Mouse (Mus musculus) embryonic facial prominence, embryonic 14.5 days (tissue): ENCODE results near the gene Opn4. TPM values are rescaled to one million over a fixed set of nuclear protein-coding genes. Genes with fewer than 3 reads are reported as not detected.

Source experiments
- ATAC-seq: fragments of 200-750 bp; cut with Nextera tagmentation; 2 replicates; pipeline ENCODE4 v1.8.0; 2017; ENCODE audit warnings: low read depth, moderate number of reproducible peaks, moderate TSS enrichment
- DNase-seq: peaks from one replicate; pipeline ENCODE4 v3.0.0-alpha.2; 2015; ENCODE audit warnings: low spot score
- H3K27ac ChIP-seq: fragments of 300-500 bp; sonication (generic); replicated peaks from 2 replicates; pipeline ENCODE4 v1.5.1; 2014; ENCODE audit warnings: low read depth, mild to moderate bottlenecking, low read length, moderate library complexity
- H3K27me3 ChIP-seq: fragments of 300-500 bp; sonication (generic); replicated peaks from 2 replicates; pipeline ENCODE4 v1.6.1; 2014; ENCODE audit warnings: low read length; ENCODE audit not compliant: control insufficient read depth, insufficient read depth
- H3K36me3 ChIP-seq: fragments of 300-500 bp; sonication (generic); 2 replicates; pipeline ENCODE4 v1.6.1; 2014; ENCODE audit warnings: low read length, mixed read lengths; ENCODE audit not compliant: control insufficient read depth, insufficient read depth
- H3K4me1 ChIP-seq: fragments of 300-500 bp; sonication (generic); 2 replicates; pipeline ENCODE4 v1.6.1; 2014; ENCODE audit warnings: antibody characterized with exemption, low read length; ENCODE audit not compliant: control insufficient read depth, insufficient read depth
- H3K4me2 ChIP-seq: fragments of 300-500 bp; sonication (generic); 2 replicates; pipeline ENCODE4 v1.6.1; 2014; ENCODE audit warnings: low read depth, mild to moderate bottlenecking, low read length, moderate library complexity, mixed read lengths
- H3K4me3 ChIP-seq: fragments of 300-500 bp; sonication (generic); 2 replicates; pipeline ENCODE4 v1.5.1; 2014; ENCODE audit warnings: low read depth, mild to moderate bottlenecking, low read length
- H3K9ac ChIP-seq: fragments of 300-500 bp; sonication (generic); 2 replicates; pipeline ENCODE4 v1.6.1; 2014; ENCODE audit warnings: low read depth, mild to moderate bottlenecking, low read length, moderate library complexity, mixed read lengths
- H3K9me3 ChIP-seq: fragments of 300-500 bp; sonication (generic); 2 replicates; pipeline ENCODE4 v1.6.1; 2016; ENCODE audit warnings: low read length; ENCODE audit not compliant: control insufficient read depth
- WGBS: fragments of 180-500 bp; shearing (Covaris S2); extraction: QIAGEN DNeasy Blood & Tissue Kit; methylation state at CpG from one replicate; pipeline ENCODE4 v1.1.7; 2014; 5-methylcytosine and 5-hydroxymethylcytosine counted together
- polyA plus RNA-seq: library from polyadenylated mRNA; unstranded; fragments of >200 nt; fragmentation: Nextera tagmentation; extraction: Ambion mirVana; gene quantifications from 2 replicates; pipeline ENCODE4 v1.2.1, GENCODE M21; 2014

Opn4 gene
- polyA plus RNA-seq, result 0.77 and 1.00 TPM in 2 replicates

DNA sequence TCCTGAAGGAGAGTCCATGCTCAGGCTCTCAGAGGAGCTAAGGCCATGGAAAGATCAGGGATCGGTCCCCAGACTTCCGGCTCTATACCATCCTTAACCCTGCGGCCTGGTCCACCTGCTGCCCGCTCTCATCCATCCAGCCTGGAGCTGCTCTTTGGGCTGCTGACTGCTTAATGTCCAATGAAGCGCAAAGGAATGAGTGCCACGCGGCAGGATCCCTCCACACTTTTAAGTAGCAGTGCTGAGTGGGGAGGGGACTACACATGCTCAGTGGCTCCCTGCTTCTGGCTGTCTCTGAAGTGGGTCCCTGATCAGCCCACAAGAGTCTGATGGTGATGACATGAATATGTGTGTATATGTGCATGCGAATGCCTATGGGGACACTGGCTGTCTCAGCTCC, at the start of gene Opn4:
Opn4 (minus strand) TSS at position 202 of the 400 bp plus-strand sequence.
- H3K9ac ChIP-seq, result no peak within 1 kb of the TSS
- no peaks in the 10 kb centered on the region for H3K4me1 ChIP-seq
- H3K4me3 ChIP-seq, result no peak within 1 kb of the TSS
- H3K27me3 ChIP-seq, result no peaks in the 10 kb centered on the region
- no peak within 1 kb of the TSS for H3K4me2 ChIP-seq
- no peaks in the 10 kb centered on the region for H3K9me3 ChIP-seq
- H3K36me3 ChIP-seq, result no peaks in the 10 kb centered on the region
- H3K27ac ChIP-seq, result no peak within 1 kb of the TSS
- ATAC-seq (no peak), DNase-seq (peak; percentile 23)
- WGBS, result 87% methylated on average over 8 of the region's 8 CpGs

DNA sequence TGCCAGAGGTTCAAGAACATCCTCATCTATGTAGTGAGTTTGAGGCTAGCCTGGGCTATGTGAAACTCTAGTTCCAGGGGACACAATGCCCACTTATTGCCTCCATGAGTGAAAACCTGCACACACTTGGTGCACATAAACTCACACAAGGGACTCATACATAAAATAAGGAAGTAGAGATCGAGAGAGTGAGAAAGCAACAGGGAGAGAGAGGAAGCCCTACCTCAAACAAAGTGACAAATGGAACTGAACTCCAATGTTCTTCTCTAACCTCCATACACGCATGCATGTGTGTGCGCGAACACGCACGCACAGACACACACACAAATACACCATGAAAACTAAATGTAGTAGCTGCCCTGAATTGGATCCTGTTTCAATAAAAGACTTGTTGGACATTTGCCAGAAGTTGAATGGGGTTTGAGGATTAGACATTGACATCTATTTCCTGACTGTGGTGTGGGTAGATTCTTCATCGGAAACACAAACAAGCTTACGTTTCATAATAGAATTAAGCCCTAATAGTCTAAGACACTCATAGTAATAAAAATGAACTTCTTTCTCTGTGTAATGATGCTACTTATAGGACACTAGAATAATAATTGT, 48.0 kb upstream of the Opn4 start:
- Histone ChIP-seq H3K9ac (no peak overlapping the region), H3K9me3 (no peaks in the 10 kb centered on the region), H3K4me2 (no peak overlapping the region), H3K27ac (no peak overlapping the region), H3K4me1 (no peaks in the 10 kb centered on the region), H3K4me3 (no peak overlapping the region), H3K27me3 (no peaks in the 10 kb centered on the region), H3K36me3 (no peaks in the 10 kb centered on the region)
- DNase-seq (peak; percentile 41), ATAC-seq (no peak)
- WGBS, result 68% methylated on average over 8 of the region's 8 CpGs

DNA sequence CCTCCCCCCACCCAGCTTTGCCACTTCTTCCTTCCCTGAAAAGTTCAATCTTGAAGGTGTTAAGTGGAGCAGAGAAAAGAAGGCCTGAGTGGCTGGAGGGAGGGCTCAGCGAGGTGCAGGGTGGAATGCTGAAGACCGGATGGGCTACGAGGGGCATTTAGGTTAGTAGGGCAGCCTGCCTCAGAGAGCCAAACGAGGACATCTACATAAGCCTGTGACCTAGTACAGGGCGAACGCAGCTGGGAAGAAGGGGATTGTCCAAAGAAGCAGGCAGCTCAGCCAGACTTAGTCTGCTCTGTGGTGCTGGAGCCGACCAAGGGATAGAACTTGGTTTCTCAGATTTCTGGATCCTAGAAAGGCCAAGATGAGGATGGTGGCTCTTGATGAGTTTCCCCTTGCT, 44.2 kb upstream of the Opn4 start:
- H3K4me2 ChIP-seq, result no peak overlapping the region

GRCm38 (mm10) chr14:34635721-34636120, 35.8 kb upstream of the Opn4 start:
- DNase-seq (no peak), ATAC-seq (no peak)
- Histone ChIP-seq H3K9ac (no peak overlapping the region), H3K27me3 (no peaks in the 10 kb centered on the region), H3K4me1 (no peaks in the 10 kb centered on the region), H3K4me3 (no peak overlapping the region), H3K4me2 (no peak overlapping the region), H3K27ac (no peak overlapping the region), H3K9me3 (no peaks in the 10 kb centered on the region), H3K36me3 (no peaks in the 10 kb centered on the region)
- WGBS, result 83% methylated on average over 6 of the region's 6 CpGs

More for the DNA sequence above, 44.2 kb upstream of the Opn4 start:
- ATAC-seq (no peak), DNase-seq (no peak)
- H3K36me3 ChIP-seq, result no peaks in the 10 kb centered on the region
- no peak overlapping the region for H3K4me3 ChIP-seq
- H3K27me3 ChIP-seq, result no peaks in the 10 kb centered on the region
- WGBS, result 71% methylated on average over 7 of the region's 7 CpGs
- H3K9ac ChIP-seq, result no peak overlapping the region
- no peaks in the 10 kb centered on the region for H3K9me3 ChIP-seq
- no peak overlapping the region for H3K27ac ChIP-seq
- no peaks in the 10 kb centered on the region for H3K4me1 ChIP-seq

DNA sequence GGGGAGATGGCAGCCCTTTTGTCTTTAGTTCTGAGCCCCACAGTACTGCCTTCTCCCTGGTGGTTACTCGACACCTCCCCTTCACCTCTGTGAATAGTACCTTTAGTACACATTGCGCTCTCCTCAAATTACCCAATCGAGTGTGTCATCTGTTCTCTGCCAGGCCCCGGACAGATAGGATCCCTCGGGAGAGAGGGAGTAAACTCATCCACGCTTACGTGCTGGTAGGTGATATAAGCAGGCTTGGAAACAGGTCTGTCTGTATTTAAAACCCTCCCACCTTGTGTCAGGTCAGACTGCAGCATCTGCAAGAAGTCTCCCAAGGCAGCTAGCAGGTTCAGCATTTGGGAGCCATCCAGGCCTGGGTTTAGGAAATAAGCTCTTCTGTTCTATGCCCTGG, 35.2 kb upstream of the Opn4 start:
- 40% methylated on average over 7 of the region's 7 CpGs for WGBS
- DNase-seq, result peak; percentile 60
- Histone ChIP-seq H3K9me3 (no peaks in the 10 kb centered on the region), H3K27ac (no peak overlapping the region), H3K9ac (no peak overlapping the region), H3K4me3 (no peak overlapping the region), H3K27me3 (no peaks in the 10 kb centered on the region), H3K36me3 (no peaks in the 10 kb centered on the region), H3K4me2 (no peak overlapping the region), H3K4me1 (no peaks in the 10 kb centered on the region)
- peak; percentile 85; the same call in 1 of the 2 replicates for ATAC-seq

DNA sequence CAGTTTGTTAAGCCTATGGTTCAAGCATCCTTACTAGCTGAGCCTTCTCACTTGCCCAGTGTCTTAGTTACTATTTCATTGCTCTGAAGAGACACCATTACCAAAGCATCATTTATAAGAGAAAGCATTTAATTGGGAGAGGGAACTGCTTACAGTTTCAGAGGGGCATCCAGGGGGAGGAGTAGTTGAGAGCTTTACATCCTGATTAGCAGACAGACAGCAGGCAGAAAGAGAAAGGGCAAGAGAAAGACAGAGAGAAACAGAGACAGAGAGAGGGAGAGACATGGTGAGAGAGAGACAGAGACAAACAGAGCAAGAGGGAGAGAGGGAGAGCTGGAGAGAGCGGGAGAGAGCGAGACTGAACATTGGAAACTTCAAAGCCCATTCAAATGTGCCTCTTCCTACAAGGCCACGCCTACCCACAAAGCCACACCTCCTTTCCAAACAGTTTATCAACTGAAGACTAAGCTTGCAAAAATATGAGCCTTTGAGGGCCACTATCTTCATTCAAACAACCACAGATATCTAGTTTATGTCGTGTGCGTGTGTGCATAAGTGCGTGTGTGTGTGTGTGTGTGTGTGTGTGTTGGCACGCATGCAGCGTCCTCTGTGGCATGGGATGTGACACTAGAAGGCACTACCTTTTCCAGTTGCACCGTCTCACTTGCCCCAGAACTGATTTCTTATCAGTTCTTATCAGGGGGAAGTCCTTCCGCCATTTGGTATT, 32.9 kb upstream of the Opn4 start:
- no peaks in the 10 kb centered on the region for H3K4me1 ChIP-seq
- 71% methylated on average over 10 of the region's 10 CpGs for WGBS

DNA sequence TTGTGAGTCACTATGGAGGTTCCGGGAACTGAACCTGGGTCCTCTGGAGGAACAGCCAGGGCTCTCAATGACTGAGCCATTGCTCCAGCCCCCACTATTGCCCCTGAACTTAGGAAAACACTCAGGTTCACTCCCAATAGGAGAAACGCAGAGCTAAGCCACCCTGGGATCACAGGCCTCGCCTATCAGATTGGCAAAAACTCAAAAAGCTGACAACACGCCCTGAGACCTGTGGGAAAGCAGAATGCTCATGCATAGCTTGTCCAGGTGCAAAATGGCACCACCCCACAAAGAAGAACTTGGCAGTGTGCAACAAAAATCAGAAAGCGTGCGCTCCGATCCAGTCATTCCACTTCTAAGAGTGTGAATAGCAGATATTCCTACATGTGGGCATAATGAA, 26.9 kb upstream of the Opn4 start:
- ATAC-seq, result no peak
- 87% methylated on average over 7 of the region's 7 CpGs for WGBS

More for the DNA sequence above, 32.9 kb upstream of the Opn4 start:
- Histone ChIP-seq H3K36me3 (no peaks in the 10 kb centered on the region), H3K9me3 (no peaks in the 10 kb centered on the region), H3K27me3 (no peaks in the 10 kb centered on the region), H3K4me3 (no peak overlapping the region), H3K27ac (no peak overlapping the region), H3K9ac (no peak overlapping the region), H3K4me2 (no peak overlapping the region)
- no peak for ATAC-seq
- no peak for DNase-seq

DNA sequence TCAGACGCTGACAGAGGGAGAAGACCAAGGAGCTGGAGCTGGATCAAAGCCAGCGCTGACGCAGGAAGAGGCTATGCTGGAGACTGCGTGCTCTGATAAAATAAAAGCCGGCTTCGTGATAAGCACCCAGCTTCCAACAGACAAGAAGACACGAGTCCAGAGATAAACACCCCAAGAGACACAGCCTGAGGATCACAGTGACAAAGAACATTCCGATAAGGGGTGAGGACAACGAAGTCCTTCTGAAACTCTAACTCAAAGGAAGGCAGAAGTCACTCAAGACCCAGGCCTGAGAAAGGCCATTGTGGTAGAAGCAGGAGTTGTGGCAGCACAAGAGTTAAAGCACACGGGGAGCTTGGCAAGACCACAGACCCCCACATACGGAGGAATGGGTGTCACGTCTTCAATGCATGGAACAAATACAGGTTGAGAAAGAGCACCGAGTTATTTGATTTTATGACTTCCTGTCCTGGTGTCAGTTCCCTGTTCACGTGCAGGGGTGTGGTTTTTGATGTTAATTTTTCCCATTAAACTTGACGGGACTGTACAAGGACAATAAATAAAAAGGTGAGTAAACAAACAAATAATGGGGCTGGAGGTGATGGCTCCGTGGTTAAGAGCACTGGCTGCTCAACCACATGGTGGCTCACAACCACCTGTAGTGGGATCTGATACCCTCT, 23.7 kb upstream of the Opn4 start:
- 73% methylated on average over 16 of the region's 16 CpGs for WGBS
- Histone ChIP-seq H3K4me3 (no peak overlapping the region), H3K27ac (no peak overlapping the region)

More for the DNA sequence above, 26.9 kb upstream of the Opn4 start:
- Histone ChIP-seq H3K36me3 (no peaks in the 10 kb centered on the region), H3K27me3 (no peaks in the 10 kb centered on the region), H3K9me3 (no peaks in the 10 kb centered on the region), H3K4me3 (no peak overlapping the region), H3K9ac (no peak overlapping the region), H3K4me2 (no peak overlapping the region), H3K4me1 (no peaks in the 10 kb centered on the region), H3K27ac (no peak overlapping the region)
- no peak for DNase-seq

More for the DNA sequence above, 23.7 kb upstream of the Opn4 start:
- Histone ChIP-seq H3K4me1 (no peaks in the 10 kb centered on the region), H3K27me3 (no peaks in the 10 kb centered on the region), H3K4me2 (no peak overlapping the region), H3K36me3 (no peaks in the 10 kb centered on the region), H3K9me3 (no peaks in the 10 kb centered on the region), H3K9ac (no peak overlapping the region)
- ATAC-seq (no peak), DNase-seq (no peak)
